Mouse (Mus musculus) limb, embryonic 11.5 days (tissue): ENCODE results near the gene Lmna. TPM values are rescaled to one million over a fixed set of nuclear protein-coding genes. Genes with fewer than 3 reads are reported as not detected.

Experiments used
- ATAC-seq: fragments of 200-750 bp; cut with Nextera tagmentation; 2 replicates; pipeline ENCODE4 v1.8.0; 2017; ENCODE audit warnings: low read depth; ENCODE audit not compliant: insufficient number of reproducible peaks, low FRiP score, low TSS enrichment
- DNase-seq: peaks from one replicate; pipeline ENCODE4 v3.0.0-alpha.2; 2015; ENCODE audit warnings: low spot score
- H3K27ac ChIP-seq: fragments of 300-500 bp; sonication (generic); replicated peaks from 2 replicates; pipeline ENCODE4 v1.5.1; 2014; ENCODE audit warnings: low read depth, mild to moderate bottlenecking, low read length
- H3K27me3 ChIP-seq: fragments of 300-500 bp; sonication (generic); 2 replicates; pipeline ENCODE4 v1.6.1; 2014; ENCODE audit warnings: mild to moderate bottlenecking, low read length, mixed read lengths; ENCODE audit not compliant: control insufficient read depth, insufficient read depth
- H3K36me3 ChIP-seq: fragments of 300-500 bp; sonication (generic); 2 replicates; pipeline ENCODE4 v1.6.1; 2014; ENCODE audit warnings: mild to moderate bottlenecking, low read length, moderate library complexity, mixed read lengths; ENCODE audit not compliant: control insufficient read depth, insufficient read depth
- H3K4me1 ChIP-seq: fragments of 300-500 bp; sonication (generic); 2 replicates; pipeline ENCODE4 v1.6.1; 2014; ENCODE audit warnings: low read length, mixed read lengths; ENCODE audit not compliant: control insufficient read depth, insufficient read depth
- H3K4me2 ChIP-seq: fragments of 300-500 bp; sonication (generic); 2 replicates; pipeline ENCODE4 v1.6.1; 2014; ENCODE audit warnings: low read depth, mild to moderate bottlenecking, moderate library complexity; ENCODE audit not compliant: severe bottlenecking
- H3K4me3 ChIP-seq: fragments of 300-500 bp; sonication (generic); 2 replicates; pipeline ENCODE4 v1.5.1; 2014; ENCODE audit warnings: low read depth, low read length
- H3K9ac ChIP-seq: fragments of 300-500 bp; sonication (generic); 2 replicates; pipeline ENCODE4 v1.6.1; 2014; ENCODE audit warnings: mild to moderate bottlenecking, low read length
- H3K9me3 ChIP-seq: fragments of 300-500 bp; sonication (generic); 2 replicates; pipeline ENCODE4 v1.6.1; 2016; ENCODE audit warnings: low read length; ENCODE audit not compliant: control insufficient read depth
- WGBS: fragments of 180-500 bp; shearing (Covaris S2); extraction: QIAGEN DNeasy Blood & Tissue Kit; methylation state at CpG from one replicate; pipeline ENCODE4 v1.1.7; 2014; 5-methylcytosine and 5-hydroxymethylcytosine counted together
- polyA plus RNA-seq: library from polyadenylated mRNA; unstranded; fragments of >200 nt; fragmentation: Nextera tagmentation; extraction: Ambion mirVana; gene quantifications from 2 replicates; pipeline ENCODE4 v1.2.1, GENCODE M21; 2014

Lmna gene
- polyA plus RNA-seq, result 20.3 and 20.4 TPM in 2 replicates

DNA sequence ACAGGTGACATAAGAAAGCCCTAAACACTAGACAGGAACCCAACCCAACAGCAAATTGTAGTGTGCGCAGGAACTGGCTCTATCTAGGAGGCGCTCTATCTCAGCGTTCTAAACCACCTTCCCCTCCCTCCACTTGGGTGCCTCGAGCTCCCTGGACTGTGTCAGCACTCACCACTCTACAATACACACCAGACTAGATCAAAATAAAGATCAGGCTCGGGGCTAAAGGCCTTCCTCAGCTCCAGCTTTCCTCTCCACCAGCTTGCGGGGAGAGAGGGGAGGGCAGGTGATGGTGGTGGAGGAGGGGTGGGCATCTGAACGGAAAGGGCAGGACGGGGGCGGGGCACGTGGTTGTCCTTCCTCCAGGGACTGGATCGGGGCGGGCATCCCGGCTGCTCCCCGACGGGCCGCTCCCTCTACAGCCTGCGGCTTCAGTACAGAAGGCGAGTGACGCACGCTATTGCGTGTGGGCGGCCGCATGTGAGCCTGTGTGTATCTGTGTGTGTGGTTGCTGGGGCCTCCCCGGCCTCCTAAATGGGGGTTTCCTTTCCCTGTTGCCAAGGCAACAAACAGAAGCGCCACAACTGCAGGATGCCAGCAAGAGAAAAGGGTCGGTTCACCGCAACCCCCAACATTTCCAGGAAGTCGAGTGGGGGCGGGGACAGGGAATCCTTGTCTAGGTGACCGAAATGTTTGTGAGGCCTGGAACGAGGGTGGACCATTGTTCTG, at the start of gene Lmna:
TSS of gene Lmna (minus strand) at position 265 of the 729 bp plus-strand sequence.
- Histone ChIP-seq H3K9ac (peak within 1 kb of the TSS; percentile 31), H3K9me3 (no peaks in the 10 kb centered on the region), H3K27ac (peak within 1 kb of the TSS; percentile 85), H3K4me2 (peak within 1 kb of the TSS; percentile 57), H3K4me1 (peaks cover 42% of the 10 kb centered on the region), H3K4me3 (peak within 1 kb of the TSS; percentile 25), H3K36me3 (no peaks in the 10 kb centered on the region), H3K27me3 (no peaks in the 10 kb centered on the region)
- 1% methylated on average over 29 of the region's 31 CpGs for WGBS
- ATAC-seq (peak; percentile 90), DNase-seq (peak; percentile 96)

DNA sequence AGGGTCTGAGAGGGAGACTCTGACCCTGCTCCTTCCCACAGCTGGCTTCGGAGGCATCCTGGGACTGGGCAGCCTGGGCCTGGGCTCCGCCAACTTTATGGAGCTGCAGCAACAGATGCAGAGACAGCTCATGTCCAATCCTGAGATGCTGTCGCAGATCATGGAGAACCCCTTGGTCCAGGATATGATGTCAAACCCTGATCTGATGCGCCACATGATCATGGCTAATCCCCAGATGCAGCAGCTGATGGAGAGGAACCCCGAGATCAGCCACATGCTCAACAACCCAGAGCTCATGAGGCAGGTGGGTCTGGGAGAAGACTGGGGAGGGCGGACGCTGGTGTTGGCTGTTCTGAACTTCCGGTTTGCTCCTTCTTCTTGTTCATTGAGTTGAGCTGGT, 46.9 kb upstream of the Lmna start:
- no peak overlapping the region for H3K9ac ChIP-seq
- DNase-seq (no peak), ATAC-seq (no peak)
- no peak overlapping the region for H3K4me3 ChIP-seq
- H3K27me3 ChIP-seq, result no peaks in the 10 kb centered on the region
- 95% methylated on average over 8 of the region's 8 CpGs for WGBS
- no peaks in the 10 kb centered on the region for H3K9me3 ChIP-seq
- no peak overlapping the region for H3K27ac ChIP-seq
- H3K4me2 ChIP-seq, result no peak overlapping the region
- H3K36me3 ChIP-seq, result peaks cover 27% of the 10 kb centered on the region
- H3K4me1 ChIP-seq, result peaks cover 7% of the 10 kb centered on the region

DNA sequence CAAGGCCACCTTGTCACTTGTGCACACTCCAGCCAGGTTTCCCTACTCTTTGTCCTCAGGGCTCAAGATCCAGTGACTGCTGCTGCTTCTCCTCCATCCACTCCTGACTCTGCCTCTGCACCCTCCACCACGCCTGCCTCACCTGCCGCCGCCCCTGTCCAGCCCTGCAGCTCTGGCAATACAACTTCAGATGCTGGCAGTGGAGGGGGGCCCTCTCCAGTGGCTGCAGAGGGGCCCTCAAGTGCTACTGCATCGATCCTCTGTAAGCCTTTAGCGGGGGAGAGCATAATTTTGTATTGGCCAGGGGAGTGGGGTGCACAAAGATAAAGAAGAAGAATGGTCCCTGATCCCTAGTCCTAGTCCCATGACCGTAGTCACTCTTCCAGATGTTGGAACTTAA, 46.0 kb upstream of the Lmna start:
- H3K36me3 ChIP-seq, result peaks cover 27% of the 10 kb centered on the region
- DNase-seq, result no peak
- H3K9me3 ChIP-seq, result no peaks in the 10 kb centered on the region
- ATAC-seq, result no peak
- 90% methylated on average over 6 of the region's 6 CpGs for WGBS
- no peak overlapping the region for H3K9ac ChIP-seq
- no peak overlapping the region for H3K4me2 ChIP-seq
- H3K27ac ChIP-seq, result no peak overlapping the region
- no peak overlapping the region for H3K4me3 ChIP-seq
- H3K27me3 ChIP-seq, result no peaks in the 10 kb centered on the region
- peaks cover 7% of the 10 kb centered on the region for H3K4me1 ChIP-seq

DNA sequence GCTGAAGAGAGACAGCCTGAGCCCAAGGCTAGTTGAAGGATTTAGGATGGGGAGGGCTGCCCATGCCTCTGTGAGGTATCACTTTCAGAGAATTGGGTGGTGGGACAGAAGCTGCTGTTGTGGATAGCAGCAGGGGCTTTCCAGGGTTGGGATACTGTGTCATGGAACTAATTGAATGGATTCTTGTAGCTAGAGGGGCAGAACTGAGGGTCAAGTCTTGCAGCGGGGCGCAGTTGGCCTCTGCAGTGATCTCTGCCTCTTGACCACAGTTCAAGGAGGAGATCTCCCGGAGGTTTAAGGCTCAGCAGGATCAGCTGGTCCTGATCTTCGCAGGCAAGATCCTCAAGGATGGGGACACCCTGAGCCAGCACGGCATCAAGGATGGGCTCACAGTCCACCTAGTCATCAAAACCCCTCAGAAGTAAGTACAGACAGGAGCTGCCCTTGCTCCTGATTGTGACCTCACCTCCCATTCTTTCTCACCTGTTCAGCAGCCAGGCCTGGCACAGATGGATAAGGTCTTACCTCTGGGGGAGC, 45.4 kb upstream of the Lmna start:
- H3K9me3 ChIP-seq, result no peaks in the 10 kb centered on the region
- no peak overlapping the region for H3K27ac ChIP-seq
- peaks cover 26% of the 10 kb centered on the region for H3K36me3 ChIP-seq
- DNase-seq (no peak), ATAC-seq (no peak)
- H3K9ac ChIP-seq, result no peak overlapping the region; the same call in 1 of the 2 replicates
- H3K4me3 ChIP-seq, result no peak overlapping the region
- no peaks in the 10 kb centered on the region for H3K27me3 ChIP-seq
- peak overlapping the region; percentile 77; the same call in 1 of the 2 replicates for H3K4me2 ChIP-seq
- 93% methylated on average over 5 of the region's 5 CpGs for WGBS
- H3K4me1 ChIP-seq, result peaks cover 7% of the 10 kb centered on the region

DNA sequence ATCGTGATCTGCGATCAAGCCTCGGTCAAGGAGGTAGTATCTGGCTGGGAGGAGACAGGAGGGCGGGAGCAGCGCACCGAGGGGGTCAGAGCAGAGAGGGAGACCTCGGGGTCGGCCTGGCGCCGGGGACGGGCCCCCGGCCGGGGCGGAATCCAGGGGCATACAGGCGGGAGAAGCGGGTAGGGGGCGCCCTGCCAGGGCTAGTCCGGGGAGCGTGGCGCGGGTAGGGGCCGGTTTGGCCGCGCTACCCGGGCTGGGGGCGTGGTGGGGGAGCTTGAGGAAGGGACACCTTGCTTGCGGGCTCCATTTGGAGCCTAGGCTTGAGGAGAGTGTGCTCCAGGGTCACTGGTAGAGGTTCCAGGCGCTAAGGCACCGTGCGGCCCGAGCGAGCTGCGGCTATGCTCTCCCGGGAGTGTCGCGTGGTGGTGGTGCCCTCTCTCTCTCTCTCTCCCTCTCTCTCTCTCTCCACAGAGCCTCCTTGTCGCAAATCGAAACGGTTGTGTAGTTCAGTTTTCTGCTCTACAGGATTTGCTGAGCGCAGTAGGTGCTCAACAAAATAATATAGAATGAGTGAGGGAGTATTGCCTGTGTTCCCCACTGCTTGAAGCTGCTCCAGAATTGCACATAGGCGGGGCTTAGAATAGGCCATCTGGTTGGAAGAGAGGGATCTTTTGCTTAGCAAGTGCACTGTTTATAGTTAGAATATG, 44.3 kb upstream of the Lmna start:
- H3K9ac ChIP-seq, result peak overlapping the region; percentile 87
- 0% methylated on average over 41 of the region's 41 CpGs for WGBS
- peak; percentile 64 for ATAC-seq
- peak; percentile 53 for DNase-seq
- H3K27me3 ChIP-seq, result no peaks in the 10 kb centered on the region
- peak overlapping the region; percentile 90 for H3K27ac ChIP-seq
- H3K4me2 ChIP-seq, result peak overlapping the region; percentile 77
- H3K4me1 ChIP-seq, result peaks cover 7% of the 10 kb centered on the region
- peak overlapping the region; percentile 85 for H3K4me3 ChIP-seq
- H3K36me3 ChIP-seq, result peaks cover 17% of the 10 kb centered on the region
- no peaks in the 10 kb centered on the region for H3K9me3 ChIP-seq

DNA sequence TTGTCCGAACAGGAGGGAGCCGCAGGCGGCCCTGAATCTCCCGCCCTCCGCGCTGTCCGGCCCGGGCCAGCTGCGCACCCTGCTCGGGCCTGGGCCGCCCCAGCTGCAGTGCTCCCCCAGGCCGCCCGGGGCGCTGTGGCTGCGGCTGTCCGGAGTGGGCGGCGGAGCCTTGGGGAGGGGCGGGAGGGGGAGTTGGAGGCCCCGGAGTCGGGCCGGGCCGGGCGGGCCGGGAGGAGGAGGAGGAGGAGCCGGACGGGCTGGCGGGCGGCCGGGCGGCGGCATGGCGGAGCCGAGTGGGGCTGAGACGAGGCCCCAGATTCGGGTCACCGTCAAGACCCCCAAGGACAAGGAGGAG, 43.7 kb upstream of the Lmna start, which contains the start of gene Ubqln4:
TSS of gene Ubqln4 (plus strand) at position 234 of the 355 bp plus-strand sequence.
- DNase-seq (peak; percentile 96), ATAC-seq (peak; percentile 85)
- H3K36me3 ChIP-seq, result peaks cover 14% of the 10 kb centered on the region
- H3K27me3 ChIP-seq, result no peaks in the 10 kb centered on the region
- H3K4me3 ChIP-seq, result peak within 1 kb of the TSS; percentile 85
- no peaks in the 10 kb centered on the region for H3K9me3 ChIP-seq
- peak within 1 kb of the TSS; percentile 87 for H3K9ac ChIP-seq
- under 1% methylated on average over 26 of the region's 37 CpGs for WGBS
- H3K27ac ChIP-seq, result peak within 1 kb of the TSS; percentile 90
- H3K4me2 ChIP-seq, result peak within 1 kb of the TSS; percentile 77
- peaks cover 7% of the 10 kb centered on the region for H3K4me1 ChIP-seq

DNA sequence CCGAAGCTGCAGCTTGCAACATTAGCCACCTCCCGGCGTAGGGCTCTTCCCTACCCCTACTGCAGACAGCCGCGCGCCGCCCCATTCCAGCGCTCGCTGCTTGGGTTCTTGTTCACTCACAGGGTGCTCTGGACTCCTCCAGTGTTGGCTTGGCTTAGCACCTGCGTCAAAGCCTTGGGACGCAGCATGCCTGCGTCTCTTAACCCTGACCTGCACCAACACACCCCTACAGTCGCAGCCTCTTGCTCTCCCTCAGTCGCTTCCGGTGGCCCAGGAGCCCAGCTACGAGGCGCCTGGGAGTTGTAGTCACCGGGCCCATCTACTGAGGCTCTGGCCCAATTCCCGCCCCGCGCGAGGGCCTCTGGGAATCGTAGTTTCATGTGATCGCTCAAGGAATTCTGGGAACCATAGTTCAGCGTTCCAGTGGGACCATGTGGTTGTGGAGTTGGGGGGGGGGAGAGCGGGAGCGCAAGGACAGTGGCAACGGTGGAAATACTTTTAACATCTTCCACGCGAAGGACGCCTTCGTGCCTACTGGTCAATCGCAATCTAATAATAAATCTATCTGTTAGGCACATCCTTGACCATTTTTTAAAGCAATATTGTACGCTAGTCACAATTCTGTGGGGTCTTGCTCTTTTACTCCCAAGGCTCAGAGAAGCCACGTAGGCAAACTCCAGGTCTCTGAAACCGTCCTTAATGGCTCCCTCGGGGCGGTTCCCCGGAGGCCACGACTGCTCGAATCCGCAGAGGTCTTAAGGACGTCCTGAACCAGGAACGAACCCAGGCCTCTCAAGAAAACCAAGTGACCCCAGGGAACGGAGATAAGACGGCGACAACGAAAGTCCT, 43.1 kb upstream of the Lmna start, which contains the start of gene Lamtor2:
TSS of gene Lamtor2 (minus strand) at position 399 of the 849 bp plus-strand sequence.
- ATAC-seq, result peak; percentile 89
- WGBS, result under 1% methylated on average over 48 of the region's 48 CpGs

More for the DNA sequence above, 43.1 kb upstream of the Lmna start, which contains the start of gene Lamtor2:
- peak; percentile 99 for DNase-seq
- Histone ChIP-seq H3K27me3 (no peaks in the 10 kb centered on the region), H3K27ac (peak within 1 kb of the TSS; percentile 90), H3K9me3 (no peaks in the 10 kb centered on the region), H3K4me1 (peaks cover 7% of the 10 kb centered on the region), H3K4me3 (peak within 1 kb of the TSS; percentile 85), H3K9ac (peak within 1 kb of the TSS; percentile 87), H3K4me2 (peak within 1 kb of the TSS; percentile 77), H3K36me3 (peaks cover 12% of the 10 kb centered on the region)
